Mouse (Mus musculus): ENCODE measurements around the gene Neil3. TPM values are rescaled to one million over a fixed set of nuclear protein-coding genes. Genes with fewer than 3 reads are reported as not detected.

The Neil3 gene
- polyA plus RNA-seq (2014; fragmentation: Illumina TruSeq; extraction: RNeasy Lipid Tissue Mini Kit (QIAGEN cat#74804); ENCODE audit: low read depth, low replicate concordance) = 0.21 TPM

GRCm38 (mm10) chr8:53638495-53639171, at the start of gene Neil3:
TSS of gene Neil3 (minus strand) at chr8:53639065.

Other genes with a start within 250 kb of the Neil3 start
- gene Aga, start 127.3 kb downstream of the Neil3 start, polyA plus RNA-seq (2014; fragmentation: Illumina TruSeq; extraction: RNeasy Lipid Tissue Mini Kit (QIAGEN cat#74804); ENCODE audit: low read depth, low replicate concordance) = 25.5 TPM

Measured in liver, adult 10 weeks (tissue).